Mouse (Mus musculus): ENCODE measurements around the gene Ltbp2.

- TF ChIP-seq POLR2A (IDR thresholded peaks at IDR 0.05; ENCODE audit: insufficient read depth, low read depth, low read length) = no peak
- no peak for TF ChIP-seq CTCF (IDR thresholded peaks at IDR 0.05; ENCODE audit: insufficient read depth, low read depth, low read length)
Measured at GRCm38 (mm10) chr12:84756016-84756415, 120.3 kb downstream of the Ltbp2 start.

All from olfactory bulb, adult 2 months (tissue).